Mouse (Mus musculus) adrenal gland (tissue): Measurements from ENCODE around the gene Hephl1.
"Not testable (repeated sequence)": the region's sequence is repeated elsewhere in the genome, so short reads cannot be mapped to it uniquely, and the experiment has no call there.

ENCODE experiments used
- intact Hi-C: fragments of 180-260 bp; cut with DNase I; formaldehyde crosslinking; loops from one replicate; pipeline ENCODE4 v1.15.1; 2025
- long read RNA-seq, 2 experiments: library from polyadenylated mRNA; unstranded; transcript quantifications; one replicate each; pipeline ENCODE4 v2.0.0; 2020; ENCODE audit warnings: borderline replicate concordance in 1 of 2; ENCODE audit not compliant: insufficient replicate concordance in 1 of 2

Hephl1 gene
- long read RNA-seq, experiment 1 = 0 reads
- long read RNA-seq, experiment 2 = 0 reads

GRCm38 (mm10) chr9:15112008-15112407, at the start of gene Hephl1:
Gene Hephl1 (minus strand): TSS chr9:15112108.
- intact Hi-C loops = no loop called here

- intact Hi-C loops = no loop called here
Measured at GRCm38 (mm10) chr9:15149246-15149926, 37.5 kb upstream of the Hephl1 start.

- intact Hi-C loops = no loop called here
Measured at GRCm38 (mm10) chr9:15140546-15140945, 28.6 kb upstream of the Hephl1 start.

GRCm38 (mm10) chr9:15125897-15126296, 14.0 kb upstream of the Hephl1 start:
- intact Hi-C loops = no loop called here

GRCm38 (mm10) chr9:15122431-15122830, 10.5 kb upstream of the Hephl1 start:
- intact Hi-C loops = loop anchor here (5.0 kb wide), 1 partner anchor 90 kb away; no protein-coding TSS in a partner anchor

- intact Hi-C loops = loop anchor here (5.0 kb wide), 1 partner anchor 89 kb away; no protein-coding TSS in a partner anchor
Measured at GRCm38 (mm10) chr9:15120841-15121358, 9.0 kb upstream of the Hephl1 start.

GRCm38 (mm10) chr9:15120209-15120608, 8.3 kb upstream of the Hephl1 start:
- intact Hi-C loops = loop anchor here (5.0 kb wide), 1 partner anchor 88 kb away; no protein-coding TSS in a partner anchor

- intact Hi-C loops = no loop called here
Measured at GRCm38 (mm10) chr9:15119515-15119914, 7.6 kb upstream of the Hephl1 start.

- intact Hi-C loops = no loop called here
Measured at GRCm38 (mm10) chr9:15116165-15116564, 4.3 kb upstream of the Hephl1 start.

GRCm38 (mm10) chr9:15114102-15114501, 2.2 kb upstream of the Hephl1 start:
- intact Hi-C loops = no loop called here

- intact Hi-C loops = no loop called here
Measured at GRCm38 (mm10) chr9:15108101-15108500, 3.8 kb downstream of the Hephl1 start.

- intact Hi-C loops = no loop called here
Measured at GRCm38 (mm10) chr9:15105136-15105535, 6.8 kb downstream of the Hephl1 start.

GRCm38 (mm10) chr9:15103579-15104300, 8.2 kb downstream of the Hephl1 start:
- intact Hi-C loops = no loop called here

- intact Hi-C loops = no loop called here
Measured at GRCm38 (mm10) chr9:15101531-15102161, 10.3 kb downstream of the Hephl1 start.

GRCm38 (mm10) chr9:15098421-15098820, 13.5 kb downstream of the Hephl1 start:
- intact Hi-C loops = not testable (repeated sequence)

GRCm38 (mm10) chr9:15097172-15097571, 14.7 kb downstream of the Hephl1 start:
- intact Hi-C loops = no loop called here

- intact Hi-C loops = no loop called here
Measured at GRCm38 (mm10) chr9:15096161-15096560, 15.7 kb downstream of the Hephl1 start.

GRCm38 (mm10) chr9:15095206-15095605, 16.7 kb downstream of the Hephl1 start:
- intact Hi-C loops = no loop called here

GRCm38 (mm10) chr9:15068686-15069295, 43.1 kb downstream of the Hephl1 start:
- intact Hi-C loops = no loop called here

- intact Hi-C loops = no loop called here
Measured at GRCm38 (mm10) chr9:15067995-15068685, 43.8 kb downstream of the Hephl1 start.

GRCm38 (mm10) chr9:15064176-15064575, 47.7 kb downstream of the Hephl1 start:
- intact Hi-C loops = no loop called here
